Mouse (Mus musculus) cerebellum, adult (tissue): Measurements from ENCODE around the gene Ino80b.

ENCODE experiments used
- ATAC-seq: cut with Nextera tagmentation; 2 replicates; pipeline ENCODE4 v1.9.2; 2017; ENCODE audit warnings: mild to moderate bottlenecking, moderate library complexity, mixed read lengths; ENCODE audit not compliant: insufficient number of reproducible peaks, low FRiP score, low TSS enrichment

The Ino80b gene

DNA sequence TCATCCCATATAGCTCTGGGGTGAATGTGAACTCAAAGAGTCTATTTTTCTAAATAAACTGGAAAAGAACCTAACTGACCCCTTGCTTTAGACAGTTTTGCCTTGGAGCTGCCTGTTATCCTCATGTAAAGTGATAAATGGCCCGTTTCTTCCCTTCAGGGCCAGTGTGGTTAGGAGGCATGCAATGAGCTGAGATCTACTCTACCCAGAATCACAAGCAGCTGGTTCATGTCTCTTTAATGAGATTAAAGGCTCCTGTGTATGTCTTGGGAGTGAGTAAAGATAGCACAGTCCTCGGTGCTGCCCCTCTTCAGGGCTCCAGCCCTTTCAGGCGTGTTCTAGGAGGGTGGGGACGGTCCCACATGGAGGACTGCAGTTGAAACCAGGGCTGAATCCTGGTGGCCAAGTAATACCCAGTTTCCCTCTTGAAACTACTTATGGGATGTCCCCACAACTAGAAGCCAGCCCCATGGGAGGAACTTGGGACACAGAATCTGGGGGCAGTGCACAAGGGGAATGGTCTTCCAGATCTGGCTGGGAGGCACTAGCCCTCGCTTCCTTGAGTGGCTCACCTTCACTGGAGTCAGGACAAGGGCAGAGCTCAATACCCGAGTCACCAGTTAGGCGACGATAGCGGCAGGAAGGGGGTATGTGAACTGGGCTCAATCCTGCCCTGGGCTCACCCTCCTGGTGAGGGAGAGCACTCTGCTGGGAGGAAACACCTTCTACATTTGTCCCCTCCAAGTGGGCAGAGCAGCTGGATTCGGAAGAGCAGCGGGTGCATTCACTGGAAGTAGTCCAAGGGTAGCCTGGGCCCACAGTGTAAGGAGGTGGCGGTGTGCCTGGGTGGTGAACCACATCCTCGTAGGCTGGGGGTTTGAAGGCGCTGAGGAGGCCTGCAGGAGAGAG, 6.2 kb downstream of the Ino80b start:
- ATAC-seq = no peak

- ATAC-seq = no peak
These were observed 6.9 kb downstream of the Ino80b start for GRCm38 (mm10) chr6:83118369-83118768.

DNA sequence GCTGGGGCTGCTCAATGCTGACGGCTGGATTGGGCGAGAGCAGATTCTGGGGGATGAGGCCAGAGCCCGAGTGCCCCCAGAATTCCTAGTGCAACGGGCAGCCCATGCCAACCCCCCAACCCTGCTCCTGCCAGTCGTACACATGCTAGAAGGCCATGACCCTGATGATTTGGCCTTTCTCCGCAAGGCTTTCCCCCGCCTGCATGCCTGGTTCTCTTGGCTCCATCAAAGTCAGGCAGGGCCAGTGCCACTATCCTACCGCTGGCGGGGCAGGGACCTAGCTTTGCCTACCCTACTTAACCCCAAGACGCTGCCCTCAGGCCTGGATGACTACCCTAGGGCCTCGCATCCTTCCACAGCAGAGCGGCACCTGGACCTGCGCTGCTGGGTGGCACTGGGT, 7.6 kb downstream of the Ino80b start:
- no peak for ATAC-seq

GRCm38 (mm10) chr6:83117165-83117438, 8.1 kb downstream of the Ino80b start:
- ATAC-seq = no peak

DNA sequence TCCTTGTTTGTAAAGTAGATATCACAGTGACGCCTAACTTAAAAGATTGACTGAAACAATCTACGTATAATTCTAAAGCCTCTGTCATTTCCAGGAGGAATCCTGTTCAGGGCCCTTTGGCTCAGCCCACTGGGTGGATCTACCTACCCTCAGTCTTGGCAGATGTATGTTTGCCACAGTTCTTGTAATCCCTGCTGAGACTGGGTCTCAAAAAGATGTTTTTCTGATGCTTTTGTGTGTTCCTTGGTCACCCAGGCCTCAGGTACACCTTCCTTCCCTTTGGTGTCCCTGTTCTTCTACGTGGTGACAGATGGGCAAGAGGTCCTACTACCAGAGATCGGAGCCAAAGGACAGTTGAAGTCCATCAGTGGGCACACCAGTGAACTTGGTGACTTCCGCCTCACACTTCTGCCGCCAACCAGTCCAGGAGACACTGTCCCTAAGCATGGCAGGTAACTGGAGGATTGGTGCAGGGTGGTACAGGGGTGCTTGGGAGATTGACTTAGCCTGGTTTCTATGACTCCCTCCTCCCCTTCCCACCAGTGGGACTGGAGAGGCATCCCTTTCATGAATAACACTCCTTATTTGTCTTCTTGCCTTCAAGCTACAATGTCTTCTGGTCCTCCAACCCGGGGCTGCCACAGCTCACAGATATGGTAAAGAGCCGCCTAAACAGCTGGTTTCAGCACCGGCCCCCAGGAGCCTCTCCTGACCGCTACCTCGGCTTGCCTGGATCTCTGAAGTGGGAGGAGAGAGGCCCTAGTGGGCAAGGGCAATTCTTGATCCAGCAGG, 8.7 kb downstream of the Ino80b start:
- no peak for ATAC-seq

GRCm38 (mm10) chr6:83115682-83116372, 9.4 kb downstream of the Ino80b start:
- ATAC-seq = peak; percentile 6; the same call in 1 of the 2 replicates

DNA sequence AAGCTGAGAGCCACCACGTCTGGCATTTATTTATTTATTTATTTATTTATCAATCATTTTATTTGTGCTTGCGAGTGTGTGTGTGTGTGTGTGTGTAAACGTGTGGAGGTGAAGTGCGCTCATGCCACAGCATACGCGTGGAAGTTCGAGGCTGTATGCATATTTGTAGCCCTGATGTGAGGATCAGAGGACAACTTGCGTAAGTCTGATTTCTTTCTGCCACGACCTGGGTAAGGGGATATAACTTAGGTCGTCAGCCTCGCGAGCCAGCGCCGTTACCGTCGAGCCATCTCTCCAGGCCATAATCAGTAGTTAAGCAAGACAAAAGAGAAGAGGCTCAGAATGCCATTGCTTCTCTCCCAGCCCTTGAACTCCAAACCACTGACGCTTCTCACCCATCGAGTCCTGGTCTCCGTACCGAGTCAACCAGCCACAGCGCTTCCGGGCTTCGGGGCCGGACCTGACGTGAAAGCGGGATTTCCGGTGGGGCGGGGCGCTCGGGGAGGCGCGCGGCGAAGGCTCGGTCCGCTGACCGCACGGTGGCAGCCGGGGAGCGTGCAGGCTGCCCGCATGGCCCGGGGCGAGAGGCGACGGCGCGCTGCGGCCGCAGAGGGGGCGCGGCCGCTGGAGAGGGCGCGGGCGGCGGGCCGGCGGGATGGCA, 10.1 kb downstream of the Ino80b start, which contains the start of gene Mogs:
Mogs (plus strand) TSS at position 486 of the 661 bp plus-strand sequence.
- ATAC-seq = peak; percentile 81

GRCm38 (mm10) chr6:83111510-83112136, 13.6 kb downstream of the Ino80b start:
- no peak for ATAC-seq

DNA sequence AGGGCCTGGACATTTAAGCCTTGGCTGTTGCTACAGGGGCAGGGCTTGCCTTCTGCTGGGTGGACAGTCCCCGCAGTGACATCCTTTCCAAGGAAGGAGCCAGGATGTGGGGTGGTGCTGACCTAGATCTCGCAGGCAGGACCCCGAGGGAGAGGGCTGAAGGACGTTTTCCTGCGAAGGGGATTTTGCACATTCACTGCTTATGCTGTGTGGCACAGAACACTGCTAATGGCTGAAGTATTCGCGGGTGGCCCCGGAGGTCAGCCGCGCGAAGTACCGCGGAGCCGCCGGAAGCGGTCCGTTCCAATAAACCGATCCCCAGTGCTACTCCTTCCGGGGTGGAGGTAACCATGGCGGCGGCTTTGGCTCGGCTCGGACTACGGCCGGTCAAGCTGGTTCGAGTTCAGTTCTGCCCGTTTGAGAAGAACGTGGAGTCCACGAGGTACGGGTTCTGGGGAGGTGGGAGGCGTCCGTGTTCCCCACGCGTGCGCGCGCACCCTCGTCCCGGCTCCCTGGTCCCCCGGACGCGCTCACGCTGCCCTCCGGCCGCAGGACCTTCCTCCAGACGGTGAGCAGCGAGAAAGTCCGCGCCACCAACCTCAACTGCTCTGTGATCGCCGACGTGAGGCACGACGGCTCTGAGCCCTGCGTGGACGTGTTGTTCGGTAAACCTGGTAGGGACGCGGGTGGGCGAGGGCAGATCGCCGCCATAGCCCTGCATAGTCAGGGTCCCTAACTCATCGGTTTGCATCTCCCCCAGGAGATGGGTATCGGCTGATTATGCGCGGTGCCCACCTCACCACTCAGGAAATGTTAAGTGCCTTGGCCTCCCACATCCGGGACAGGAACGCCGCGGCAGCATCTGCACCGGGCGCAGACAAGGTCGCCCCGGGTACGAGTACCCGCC, 16.2 kb downstream of the Ino80b start, which contains the start of gene Mrpl53:
Mrpl53 (plus strand) TSS at position 279 of the 907 bp plus-strand sequence.
- ATAC-seq = peak; percentile 87

GRCm38 (mm10) chr6:83107566-83108400, 17.4 kb downstream of the Ino80b start:
- ATAC-seq = no peak

DNA sequence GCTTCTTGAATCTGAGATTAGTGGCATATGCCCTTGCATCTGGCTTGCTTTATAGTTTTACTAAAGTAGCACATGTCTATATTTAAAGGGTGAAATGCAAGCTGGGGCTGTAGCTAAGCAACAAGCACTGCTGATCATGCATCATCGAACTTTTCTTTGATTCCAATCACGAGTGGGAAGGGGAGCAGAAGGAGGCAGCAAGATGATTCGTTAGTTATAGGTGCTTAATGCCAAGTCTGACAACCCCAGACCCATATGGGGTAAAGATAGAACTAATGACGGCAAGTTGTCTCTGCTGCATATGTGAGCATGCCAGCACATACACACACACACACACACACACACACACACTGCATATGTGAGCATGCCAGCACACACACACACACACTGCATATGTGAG, 21.1 kb downstream of the Ino80b start:
- no peak for ATAC-seq

GRCm38 (mm10) chr6:83103130-83103650, 22.0 kb downstream of the Ino80b start:
- no peak for ATAC-seq

- peak; percentile 64 for ATAC-seq
These were observed 23.3 kb downstream of the Ino80b start for GRCm38 (mm10) chr6:83101688-83102556.

GRCm38 (mm10) chr6:83101316-83101687, 23.9 kb downstream of the Ino80b start, which contains the start of the genes Ccdc142 and Gm42688:
Gene Ccdc142 (plus strand): TSS chr6:83101601.
Gene Gm42688 (plus strand): TSS chr6:83101617.
- ATAC-seq = peak; percentile 95

- ATAC-seq = no peak
These were observed 26.8 kb downstream of the Ino80b start for GRCm38 (mm10) chr6:83098411-83098810.

- ATAC-seq = no peak
These were observed 29.3 kb downstream of the Ino80b start for GRCm38 (mm10) chr6:83095968-83096367.
